Mouse (Mus musculus) liver, embryonic 16.5 days (tissue): ENCODE data around the gene Rftn1. TPM values are rescaled to one million over a fixed set of nuclear protein-coding genes. Genes with fewer than 3 reads are reported as not detected.

Source experiments
- polyA plus RNA-seq: library from polyadenylated mRNA; unstranded; fragments of >200 nt; fragmentation: Nextera tagmentation; extraction: Ambion mirVana; gene quantifications from 2 replicates; pipeline ENCODE4 v1.2.1, GENCODE M21; 2015

The Rftn1 gene
- polyA plus RNA-seq, 1 experiment from 2014 or later: 4.0 TPM

Other genes with a start within 250 kb of the Rftn1 start
- 0.06 and 0.07 TPM in 2 replicates for gene Dazl, start 103.0 kb upstream of the Rftn1 start, polyA plus RNA-seq